Mouse (Mus musculus) midbrain, postnatal 0 days (tissue): ENCODE data around the gene Cyp4f40. TPM values are rescaled to one million over a fixed set of nuclear protein-coding genes. Genes with fewer than 3 reads are reported as not detected.
"Not testable (repeated sequence)": the region's sequence is repeated elsewhere in the genome, so short reads cannot be mapped to it uniquely, and the experiment has no call there.

ENCODE experiments used
- ATAC-seq: fragments of 200-750 bp; cut with Nextera tagmentation; 2 replicates; pipeline ENCODE4 v1.8.0; 2017; ENCODE audit warnings: moderate number of reproducible peaks, mild to moderate bottlenecking, moderate TSS enrichment, moderate library complexity; ENCODE audit not compliant: low FRiP score
- DNase-seq: peaks from one replicate; pipeline ENCODE4 v3.0.0-alpha.2; 2015; ENCODE audit warnings: low spot score
- H3K27ac ChIP-seq: fragments of 300-500 bp; sonication (generic); 2 replicates; pipeline ENCODE4 v1.5.1; 2014; ENCODE audit warnings: low read depth, mild to moderate bottlenecking, low read length, mixed read lengths
- H3K27me3 ChIP-seq: fragments of 300-500 bp; sonication (generic); 2 replicates; pipeline ENCODE4 v1.6.1; 2014; ENCODE audit warnings: low read length, control low read depth, mixed read lengths; ENCODE audit not compliant: insufficient read depth
- H3K36me3 ChIP-seq: fragments of 300-500 bp; sonication (generic); 2 replicates; pipeline ENCODE4 v1.6.1; 2014; ENCODE audit warnings: low read length, control low read depth, mixed read lengths; ENCODE audit not compliant: insufficient read depth
- H3K4me1 ChIP-seq: fragments of 300-500 bp; sonication (generic); 2 replicates; pipeline ENCODE4 v1.6.1; 2014; ENCODE audit warnings: mild to moderate bottlenecking, control low read depth, antibody characterized with exemption, low read length, mixed read lengths; ENCODE audit not compliant: insufficient read depth
- H3K4me2 ChIP-seq: fragments of 300-500 bp; sonication (generic); 2 replicates; pipeline ENCODE4 v1.6.1; 2014; ENCODE audit warnings: low read depth, mild to moderate bottlenecking, low read length, mixed read lengths; ENCODE audit not compliant: poor library complexity, severe bottlenecking
- H3K4me3 ChIP-seq: fragments of 300-500 bp; sonication (generic); 2 replicates; pipeline ENCODE4 v1.5.1; 2014; ENCODE audit warnings: low read depth, mild to moderate bottlenecking, low read length, moderate library complexity
- H3K9ac ChIP-seq: fragments of 300-500 bp; sonication (generic); replicated peaks from 2 replicates; pipeline ENCODE4 v1.6.1; 2014; ENCODE audit warnings: mild to moderate bottlenecking, low read length, moderate library complexity, mixed read lengths; ENCODE audit not compliant: poor library complexity, severe bottlenecking
- H3K9me3 ChIP-seq: fragments of 300-500 bp; sonication (generic); 2 replicates; pipeline ENCODE4 v1.6.1; 2016; ENCODE audit warnings: low read length, control low read depth
- CTCF ChIP-seq: IDR thresholded peaks from 2 replicates; pipeline ENCODE4 v1.5.1; 2016; ENCODE audit warnings: antibody characterized with exemption, mild to moderate bottlenecking
- WGBS: fragments of 180-500 bp; shearing (Covaris S2); extraction: QIAGEN DNeasy Blood & Tissue Kit; methylation state at CpG from one replicate; pipeline ENCODE4 v1.1.7; 2014; 5-methylcytosine and 5-hydroxymethylcytosine counted together
- polyA plus RNA-seq: library from polyadenylated mRNA; unstranded; fragments of >200 nt; fragmentation: Nextera tagmentation; extraction: Ambion mirVana; gene quantifications from 2 replicates; pipeline ENCODE4 v1.2.1, GENCODE M21; 2015
- total RNA-seq: library from RNA; depleted of rRNA; stranded (reverse); fragments of >200 nt; gene quantifications from 2 replicates; pipeline ENCODE4 v1.2.3, GENCODE M21; 2014; rRNA removed

Cyp4f40 gene
- not detected in 2 replicates for total RNA-seq
- polyA plus RNA-seq = 0.07 and 0.11 TPM in 2 replicates

DNA sequence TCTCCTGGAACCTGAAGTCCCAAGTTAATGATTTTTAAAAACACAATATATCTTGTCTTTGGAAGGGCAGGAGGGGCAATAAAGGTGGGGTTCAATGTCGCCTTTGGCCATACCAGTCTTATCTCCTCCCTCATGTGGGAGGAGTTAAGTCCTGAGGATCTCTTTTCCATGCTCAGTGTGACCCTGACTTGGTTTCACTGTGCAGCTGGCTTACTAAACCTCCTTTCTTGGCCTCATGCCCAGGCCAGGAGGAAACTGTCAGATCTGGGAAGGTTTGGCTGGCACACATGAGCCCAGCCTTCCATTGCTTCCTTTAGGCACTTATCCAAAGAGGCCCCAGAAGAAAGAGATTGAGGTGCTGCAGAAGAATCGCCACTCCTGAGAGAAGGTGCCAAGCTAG is at the start of gene Cyp4f40:
Gene Cyp4f40 (plus strand): TSS at position 189 of the 400 bp plus-strand sequence.
- peak; percentile 67 for DNase-seq
- WGBS = 66% methylated on average over 2 of the region's 2 CpGs
- H3K9ac ChIP-seq = no peak within 1 kb of the TSS

GRCm38 (mm10) chr17:32610231-32610630 is 48.5 kb upstream of the Cyp4f40 start:
- WGBS = 84% methylated on average over 3 of the region's 3 CpGs
- not testable (repeated sequence) for H3K4me2 ChIP-seq, H3K4me1 ChIP-seq, H3K9ac ChIP-seq, H3K4me3 ChIP-seq, ATAC-seq, H3K9me3 ChIP-seq, H3K27me3 ChIP-seq, H3K36me3 ChIP-seq, DNase-seq, H3K27ac ChIP-seq

More for the DNA sequence above, at the start of gene Cyp4f40:
- H3K4me1 ChIP-seq = no peaks in the 10 kb centered on the region
- no peak within 1 kb of the TSS for H3K4me2 ChIP-seq
- H3K4me3 ChIP-seq = no peak within 1 kb of the TSS
- no peak for TF ChIP-seq CTCF
- no peak within 1 kb of the TSS for H3K27ac ChIP-seq
- H3K9me3 ChIP-seq = no peaks in the 10 kb centered on the region
- no peak for ATAC-seq
- no peaks in the 10 kb centered on the region for H3K36me3 ChIP-seq
- H3K27me3 ChIP-seq = no peaks in the 10 kb centered on the region

- Histone ChIP-seq H3K27ac (no peak overlapping the region), H3K36me3 (no peaks in the 10 kb centered on the region), H3K27me3 (no peaks in the 10 kb centered on the region), H3K4me1 (no peaks in the 10 kb centered on the region), H3K9ac (no peak overlapping the region), H3K9me3 (no peaks in the 10 kb centered on the region), H3K4me3 (no peak overlapping the region), H3K4me2 (no peak overlapping the region)
- no peak for TF ChIP-seq CTCF
- WGBS = 82% methylated on average over 3 of the region's 3 CpGs
- DNase-seq (no peak), ATAC-seq (no peak)
Measured at GRCm38 (mm10) chr17:32610896-32611295, 47.8 kb upstream of the Cyp4f40 start.

GRCm38 (mm10) chr17:32612417-32612816 is 46.3 kb upstream of the Cyp4f40 start:
- ATAC-seq (no peak), DNase-seq (no peak)
- TF ChIP-seq CTCF = no peak
- Histone ChIP-seq H3K4me1 (no peaks in the 10 kb centered on the region), H3K9ac (no peak overlapping the region), H3K9me3 (no peaks in the 10 kb centered on the region), H3K4me3 (no peak overlapping the region), H3K4me2 (no peak overlapping the region), H3K27ac (no peak overlapping the region), H3K27me3 (no peaks in the 10 kb centered on the region), H3K36me3 (no peaks in the 10 kb centered on the region)
- WGBS = 81% methylated on average over 3 of the region's 3 CpGs

- Histone ChIP-seq H3K9me3 (no peaks in the 10 kb centered on the region), H3K27ac (no peak overlapping the region), H3K36me3 (no peaks in the 10 kb centered on the region), H3K4me2 (no peak overlapping the region), H3K9ac (no peak overlapping the region), H3K27me3 (no peaks in the 10 kb centered on the region), H3K4me3 (no peak overlapping the region), H3K4me1 (no peaks in the 10 kb centered on the region)
- TF ChIP-seq CTCF = no peak
- 70% methylated on average over 1 of the region's 1 CpGs for WGBS
- no peak for DNase-seq
- ATAC-seq = no peak
Measured at GRCm38 (mm10) chr17:32617252-32617651, 41.4 kb upstream of the Cyp4f40 start.

DNA sequence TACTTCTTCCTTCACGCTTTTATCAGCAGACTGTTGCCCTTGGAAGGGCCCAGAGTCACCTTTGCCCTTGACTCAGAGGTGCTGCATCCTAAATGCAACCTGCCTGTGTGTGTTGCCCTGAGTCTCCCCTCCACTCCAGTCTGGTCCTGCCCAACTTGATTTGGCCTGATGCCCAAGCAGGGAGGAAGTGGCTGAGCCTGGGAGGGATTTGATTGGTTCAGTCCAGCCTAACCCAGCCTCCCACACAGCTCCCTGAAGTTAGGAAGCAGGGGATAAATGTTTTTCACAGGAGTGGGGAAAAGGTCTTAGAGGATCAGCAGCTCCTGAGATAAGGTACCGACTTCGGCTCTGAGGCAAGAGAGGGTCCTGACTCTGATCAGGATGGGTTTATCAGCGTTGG is 37.7 kb upstream of the Cyp4f40 start, which contains the start of gene Cyp4f37:
Gene Cyp4f37 (plus strand): TSS at position 292 of the 400 bp plus-strand sequence.
- not testable (repeated sequence) for H3K36me3 ChIP-seq, H3K4me1 ChIP-seq, H3K9ac ChIP-seq, H3K27me3 ChIP-seq, DNase-seq, H3K4me2 ChIP-seq, H3K9me3 ChIP-seq, H3K4me3 ChIP-seq, H3K27ac ChIP-seq, ATAC-seq
- WGBS = 81% methylated on average over 4 of the region's 4 CpGs

DNA sequence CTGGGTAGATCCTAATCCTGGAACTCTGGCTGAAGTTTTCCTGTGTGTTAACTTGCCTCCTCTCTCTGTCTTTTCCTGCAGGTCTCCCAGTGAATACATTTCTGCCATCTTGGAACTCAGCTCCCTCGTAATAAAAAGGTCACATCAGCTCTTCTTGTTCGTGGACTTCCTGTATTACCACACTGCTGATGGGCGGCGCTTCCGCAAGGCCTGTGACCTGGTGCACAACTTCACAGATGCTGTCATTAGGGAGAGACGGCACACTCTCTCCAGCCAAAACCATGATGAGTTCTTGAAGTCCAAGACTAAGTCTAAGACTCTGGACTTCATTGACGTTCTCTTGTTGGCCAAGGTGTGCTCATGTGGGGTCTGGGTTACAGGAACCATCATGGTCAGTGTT is 29.0 kb upstream of the Cyp4f40 start:
- 79% methylated on average over 7 of the region's 7 CpGs for WGBS
- not testable (repeated sequence) for H3K9me3 ChIP-seq, H3K9ac ChIP-seq, DNase-seq, H3K36me3 ChIP-seq, H3K4me2 ChIP-seq, ATAC-seq, H3K27me3 ChIP-seq, H3K4me3 ChIP-seq, H3K27ac ChIP-seq, H3K4me1 ChIP-seq
